Mouse (Mus musculus): Measurements from ENCODE around the gene Scaper.

The Scaper gene

DNA sequence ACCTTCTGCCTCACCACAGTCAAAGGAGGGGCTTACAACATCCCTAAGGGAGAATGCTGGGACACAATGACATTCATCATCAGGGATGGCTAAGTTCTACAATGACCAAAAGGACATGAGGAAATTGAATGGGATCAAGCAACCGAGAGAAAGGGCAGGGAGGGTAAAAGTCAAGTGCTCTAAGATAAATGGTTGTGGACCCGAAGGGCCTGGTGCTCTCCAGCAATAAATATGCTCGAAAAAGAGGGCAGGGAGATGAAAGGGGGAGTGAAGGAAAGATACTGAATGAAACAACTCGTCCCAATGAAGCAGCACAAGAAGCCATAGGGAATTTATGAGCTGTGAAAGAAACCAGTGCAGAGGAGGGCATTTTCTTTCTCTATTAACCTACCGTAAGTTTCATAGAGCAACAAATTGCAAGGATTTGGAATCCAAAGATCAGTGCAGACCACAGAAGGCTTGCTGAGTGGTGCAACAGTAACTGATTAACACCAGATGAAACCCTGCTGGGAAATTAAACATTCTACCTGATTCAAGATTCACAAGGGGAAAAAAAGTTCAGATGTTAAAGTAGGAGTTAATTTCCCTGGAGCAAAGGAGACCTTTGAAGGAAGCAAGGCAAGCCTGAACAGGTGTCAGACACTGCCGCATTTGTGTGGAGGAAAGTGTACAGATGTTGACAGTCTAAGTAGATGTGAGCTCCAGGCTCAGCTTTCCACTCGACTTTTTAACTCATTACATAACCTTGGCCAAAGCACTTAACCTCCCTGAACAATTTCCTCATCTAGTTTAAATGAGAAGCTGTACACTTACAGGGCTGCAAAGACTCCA, 329.0 kb downstream of the Scaper start:
- DNase-seq (ENCODE audit: low spot score in 2 of 2), result no peak

DNA sequence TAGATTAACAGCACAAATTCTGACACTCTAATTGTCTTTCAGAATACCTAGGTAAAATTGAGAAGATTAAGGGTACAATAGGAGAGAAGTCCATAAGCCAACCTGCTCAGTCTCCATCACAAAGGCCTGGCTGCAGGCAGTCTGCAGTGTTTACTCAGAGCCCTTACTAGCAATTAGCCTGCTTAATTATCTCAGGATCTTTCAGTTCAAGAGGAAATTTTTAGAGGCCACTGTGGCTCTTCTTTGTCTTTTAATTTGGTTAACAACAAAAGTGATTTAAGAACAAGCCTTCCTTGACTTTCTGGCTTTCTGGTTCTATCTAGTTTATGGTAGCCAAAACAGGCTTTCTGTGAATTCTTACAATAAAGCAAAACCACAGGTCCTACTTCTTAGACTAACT, 339.3 kb downstream of the Scaper start:
- DNase-seq (ENCODE audit: low spot score in 2 of 2), result no peak

DNA sequence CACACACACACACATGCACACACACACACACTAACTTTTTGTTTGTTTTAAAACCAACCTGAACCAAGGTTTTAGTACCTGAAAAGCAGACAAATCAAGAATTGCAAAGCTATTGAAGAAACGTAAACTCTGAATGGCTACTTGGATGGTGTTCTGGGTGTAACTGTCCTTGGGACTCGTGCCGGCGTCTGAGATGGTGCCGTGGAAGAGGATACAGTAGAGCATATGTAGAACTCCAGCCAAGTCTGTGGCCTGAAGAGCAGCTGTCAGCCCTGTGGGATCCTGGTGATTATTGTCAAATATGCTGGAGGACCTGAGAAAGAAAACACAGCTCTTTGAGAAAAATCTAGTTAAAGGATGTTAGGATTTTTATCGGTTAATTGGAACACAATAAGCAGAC, 351.8 kb downstream of the Scaper start:
- no peak for DNase-seq (ENCODE audit: low spot score in 2 of 2)

DNA sequence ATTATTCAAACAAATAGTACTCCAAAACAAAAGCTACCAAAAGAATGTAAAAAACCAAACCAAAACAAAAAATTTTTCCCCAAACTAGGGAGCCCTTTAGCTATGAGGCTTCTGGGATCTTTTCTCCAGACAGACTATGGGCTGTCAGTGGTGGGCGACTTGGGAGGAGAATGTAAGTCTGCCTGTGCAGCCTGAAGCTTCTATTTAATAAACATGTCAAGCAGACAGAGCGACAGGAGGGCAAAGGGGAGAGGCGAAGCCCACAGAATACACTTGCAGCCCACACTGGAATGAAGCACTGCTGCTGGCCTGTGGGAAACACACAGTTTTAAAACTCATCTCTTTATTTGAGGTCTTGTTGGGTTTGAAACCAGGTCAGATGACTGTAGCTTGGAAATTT, 356.5 kb downstream of the Scaper start:
- no peak for DNase-seq (ENCODE audit: low spot score in 2 of 2)

DNA sequence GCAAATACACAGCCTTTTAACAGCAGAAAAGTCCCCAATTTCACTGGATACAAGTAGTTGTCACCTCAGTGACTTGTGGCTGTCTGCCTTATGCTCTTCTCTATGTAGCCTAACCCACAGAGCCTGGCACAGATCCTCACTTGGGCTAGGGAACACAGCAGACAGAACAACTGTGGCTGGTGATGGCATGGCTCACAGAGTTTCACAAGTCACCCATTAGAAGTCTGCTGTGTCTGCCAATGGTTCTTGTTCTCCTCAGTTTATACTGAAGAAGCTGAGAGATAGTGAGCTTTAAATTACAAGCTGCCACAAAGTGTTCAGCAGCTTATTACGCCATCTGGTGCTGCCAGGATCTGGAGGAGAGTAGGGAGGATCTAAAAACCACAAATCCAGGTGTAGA, 361.3 kb downstream of the Scaper start:
- DNase-seq (ENCODE audit: low spot score in 2 of 2), result no peak

DNA sequence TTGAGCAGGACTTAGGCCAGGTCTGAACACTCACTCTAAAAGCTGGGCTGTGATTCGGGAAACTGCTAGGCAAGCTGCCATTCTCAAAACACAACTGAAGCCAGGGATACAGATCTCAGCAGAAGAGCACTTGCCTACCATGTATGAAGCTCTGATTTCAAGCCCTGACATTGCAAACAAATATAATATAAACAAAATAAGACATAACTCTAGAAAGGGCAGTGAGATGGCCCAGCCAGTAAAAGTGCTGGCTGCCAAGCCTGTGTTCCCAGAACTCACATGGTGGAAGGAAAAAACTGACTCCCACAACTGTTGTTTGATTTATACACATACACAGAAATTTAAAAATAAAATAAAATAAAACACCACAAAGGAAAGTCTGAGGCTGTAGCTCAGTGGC, 366.8 kb downstream of the Scaper start:
- no peak for DNase-seq (ENCODE audit: low spot score in 2 of 2)

DNA sequence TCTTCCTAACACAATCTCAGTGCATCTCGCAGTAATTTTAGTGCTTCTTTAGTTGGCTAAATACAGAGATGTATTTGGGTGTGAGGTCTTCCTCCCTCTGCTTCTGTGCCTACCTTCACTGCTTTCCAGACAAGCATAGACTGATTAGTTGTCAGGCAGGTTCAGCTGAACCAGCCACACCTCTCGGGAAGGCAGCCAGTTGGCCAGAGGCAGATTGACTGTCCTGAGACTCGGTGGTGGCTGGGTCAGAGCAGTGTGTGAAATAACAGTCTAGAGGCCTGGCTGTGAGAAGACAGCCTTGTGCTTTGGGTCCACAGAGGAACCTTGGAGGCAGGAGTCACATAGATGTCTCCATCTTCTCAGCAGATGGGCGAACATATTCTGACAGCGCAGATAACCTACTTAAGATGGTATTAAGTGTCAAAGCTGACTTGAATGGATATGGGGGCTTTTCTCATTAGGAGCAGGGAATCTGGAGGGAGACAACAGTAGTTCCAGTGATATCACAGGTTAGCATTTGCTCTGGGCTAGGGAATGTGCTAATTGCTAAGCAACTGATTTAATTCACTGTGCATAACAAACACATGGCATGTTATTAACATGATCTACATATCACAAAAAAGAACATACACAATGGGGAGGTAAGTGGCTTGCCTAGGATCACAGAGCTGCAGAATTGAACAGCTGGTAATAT, 369.3 kb downstream of the Scaper start:
- no peak for DNase-seq (ENCODE audit: low spot score in 2 of 2)

DNA sequence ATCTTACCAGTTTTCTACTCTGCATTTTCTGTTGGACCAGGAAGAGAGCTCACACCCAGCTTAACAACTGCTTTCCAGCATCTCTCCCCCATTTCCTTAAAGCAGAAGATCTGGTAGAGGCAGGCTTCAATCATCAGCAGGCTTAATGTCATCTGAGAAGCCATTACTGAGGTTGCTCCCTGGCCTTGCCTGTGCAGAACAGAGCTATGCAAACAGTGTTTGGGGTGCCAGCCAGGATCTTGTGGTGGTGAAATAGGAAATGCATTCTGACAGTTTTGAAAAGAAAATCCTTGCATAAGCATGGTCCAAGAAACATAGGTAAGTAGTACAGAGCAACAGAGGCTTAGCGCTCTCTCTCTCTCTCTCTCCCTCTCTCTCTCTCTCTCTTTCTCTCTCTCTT, 377.0 kb downstream of the Scaper start:
- no peak for DNase-seq (ENCODE audit: low spot score in 2 of 2)

DNA sequence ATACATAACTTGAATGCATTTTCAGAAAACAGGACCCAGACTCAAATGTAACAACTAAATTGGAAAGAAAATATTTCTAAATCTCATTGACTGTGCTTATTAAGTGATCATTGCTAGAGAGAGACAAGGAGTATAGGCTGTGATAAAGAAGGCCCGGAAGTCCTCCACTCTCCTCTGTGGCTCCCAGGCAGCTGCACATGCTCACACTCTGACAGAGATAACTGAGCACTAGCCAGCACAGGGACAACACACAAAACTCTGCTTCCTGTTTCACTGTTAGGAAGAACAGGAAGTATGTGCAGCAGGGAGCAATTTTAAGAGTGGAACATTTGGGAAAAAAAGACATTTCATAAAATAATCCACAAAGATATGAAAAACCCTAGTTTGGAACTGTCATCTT, 382.9 kb downstream of the Scaper start:
- DNase-seq (ENCODE audit: low spot score in 2 of 2), result no peak

DNA sequence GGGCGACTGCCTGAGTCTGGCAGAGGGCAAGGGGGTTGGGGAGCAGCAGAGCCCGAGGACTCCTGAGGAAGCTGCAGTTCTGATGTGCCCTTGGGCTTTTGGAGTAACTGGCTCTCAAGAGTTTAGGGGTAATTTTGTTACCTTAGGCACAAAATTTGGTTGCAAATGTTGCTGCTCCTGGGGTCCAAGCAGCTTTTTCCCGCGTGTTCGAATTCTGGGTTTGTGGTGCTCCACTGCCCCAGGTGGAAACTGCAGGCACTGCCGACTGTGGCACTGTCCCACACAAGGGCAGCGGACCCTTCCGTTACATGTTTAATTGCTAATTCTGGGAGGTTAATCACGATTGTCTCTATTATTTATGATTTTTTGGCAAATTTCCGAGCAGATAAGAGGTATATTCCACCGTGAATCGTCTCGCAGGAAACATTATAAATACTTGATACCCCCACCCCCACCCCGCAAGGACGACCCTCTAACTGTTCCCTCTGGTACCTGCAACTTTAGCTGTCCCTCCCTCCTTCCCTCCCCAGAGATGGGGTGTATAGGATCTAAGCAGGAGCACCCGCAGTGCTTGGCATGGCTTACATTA, 388.5 kb downstream of the Scaper start:
- no peak for DNase-seq (ENCODE audit: low spot score in 2 of 2)

DNA sequence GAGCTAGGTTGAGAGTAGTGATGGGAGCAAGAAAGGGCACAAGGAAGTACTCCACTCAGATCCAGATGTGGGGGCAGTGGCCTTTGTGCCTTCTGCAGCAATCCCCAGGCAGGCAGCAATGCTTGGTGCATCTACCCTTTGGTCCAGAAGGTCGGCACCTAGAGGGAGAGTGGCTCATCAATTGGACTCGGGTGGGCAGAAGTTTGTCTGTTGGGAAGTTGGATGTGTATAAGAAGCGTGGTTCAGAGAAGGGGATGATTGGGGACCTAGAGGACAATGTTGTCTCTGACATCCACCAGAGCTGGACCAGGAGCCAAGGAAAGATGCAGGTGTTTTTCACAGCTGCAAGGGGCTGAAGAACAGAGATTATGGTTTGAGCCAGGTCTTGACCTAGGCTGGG, 389.0 kb downstream of the Scaper start:
- DNase-seq (ENCODE audit: low spot score in 2 of 2), result no peak

DNA sequence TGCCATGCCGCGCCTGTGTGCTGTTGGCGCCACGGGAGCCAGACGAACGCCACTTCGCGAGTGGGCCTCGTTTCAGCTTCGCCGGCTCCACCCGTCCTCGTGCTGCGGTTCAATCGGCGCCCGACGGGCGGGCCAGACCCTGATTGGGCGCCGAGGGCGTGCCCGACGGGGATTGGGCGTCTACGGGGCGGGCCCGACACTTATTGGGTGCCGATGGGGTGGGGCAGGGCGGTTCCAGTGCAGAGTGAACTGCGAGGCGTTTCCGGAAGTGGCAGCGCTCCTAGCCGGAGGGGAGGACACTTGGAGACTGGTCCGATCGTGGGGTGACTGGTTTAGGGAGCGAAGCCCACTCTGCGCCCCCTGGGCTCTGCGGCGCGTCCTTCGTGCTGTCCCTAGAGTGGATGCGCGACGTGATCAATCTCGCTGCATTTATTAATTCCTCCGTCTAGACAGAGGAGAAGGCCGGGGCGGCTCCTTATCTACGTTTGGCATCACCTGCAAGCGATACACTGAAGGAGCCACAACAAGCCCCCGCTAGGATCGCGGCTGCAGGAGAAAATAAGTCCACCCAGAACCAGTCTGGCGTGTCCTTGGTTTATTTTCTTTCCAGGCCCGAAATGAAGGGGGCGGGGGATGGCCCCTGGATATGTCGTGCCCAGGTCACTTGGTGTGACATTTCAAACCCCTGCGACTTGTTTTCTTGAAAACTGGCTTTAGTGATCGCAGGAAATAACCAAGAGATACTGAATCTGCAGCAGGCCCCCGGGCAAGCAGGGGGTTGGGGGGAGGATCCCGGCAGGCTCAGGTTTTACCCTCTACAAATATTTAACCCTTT, 391.5 kb downstream of the Scaper start:
- DNase-seq (ENCODE audit: low spot score in 2 of 2), result no peak

DNA sequence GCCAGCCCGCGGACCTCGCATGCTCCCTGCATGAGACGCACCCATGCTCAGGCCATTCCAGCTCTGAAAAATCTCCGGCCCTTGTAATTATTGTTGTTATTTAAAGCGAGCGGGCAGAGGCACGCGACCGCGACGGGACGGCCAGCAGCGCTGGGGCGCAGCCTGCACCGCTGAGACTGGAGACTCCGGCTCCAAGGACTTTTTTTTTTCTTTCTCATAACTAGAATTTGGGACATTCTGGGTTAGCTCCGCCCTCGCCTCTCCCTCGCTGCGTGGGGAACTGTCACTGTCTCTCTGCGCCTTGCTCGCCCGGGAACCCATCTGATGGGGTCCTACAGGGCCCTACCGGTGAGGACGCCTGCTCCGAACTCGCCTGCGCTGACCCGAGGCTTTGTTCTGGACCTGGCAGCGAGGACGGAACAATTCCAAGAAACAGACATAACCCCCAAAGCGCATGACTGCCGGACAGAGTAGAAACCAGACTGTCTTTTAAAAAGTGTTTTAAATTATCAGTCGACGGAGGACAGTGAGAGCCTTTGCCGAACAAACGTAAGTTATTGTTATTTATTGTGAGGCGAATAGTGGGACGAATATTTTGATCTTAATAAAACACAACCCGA, 392.3 kb downstream of the Scaper start:
- DNase-seq (ENCODE audit: low spot score in 2 of 2), result no peak

DNA sequence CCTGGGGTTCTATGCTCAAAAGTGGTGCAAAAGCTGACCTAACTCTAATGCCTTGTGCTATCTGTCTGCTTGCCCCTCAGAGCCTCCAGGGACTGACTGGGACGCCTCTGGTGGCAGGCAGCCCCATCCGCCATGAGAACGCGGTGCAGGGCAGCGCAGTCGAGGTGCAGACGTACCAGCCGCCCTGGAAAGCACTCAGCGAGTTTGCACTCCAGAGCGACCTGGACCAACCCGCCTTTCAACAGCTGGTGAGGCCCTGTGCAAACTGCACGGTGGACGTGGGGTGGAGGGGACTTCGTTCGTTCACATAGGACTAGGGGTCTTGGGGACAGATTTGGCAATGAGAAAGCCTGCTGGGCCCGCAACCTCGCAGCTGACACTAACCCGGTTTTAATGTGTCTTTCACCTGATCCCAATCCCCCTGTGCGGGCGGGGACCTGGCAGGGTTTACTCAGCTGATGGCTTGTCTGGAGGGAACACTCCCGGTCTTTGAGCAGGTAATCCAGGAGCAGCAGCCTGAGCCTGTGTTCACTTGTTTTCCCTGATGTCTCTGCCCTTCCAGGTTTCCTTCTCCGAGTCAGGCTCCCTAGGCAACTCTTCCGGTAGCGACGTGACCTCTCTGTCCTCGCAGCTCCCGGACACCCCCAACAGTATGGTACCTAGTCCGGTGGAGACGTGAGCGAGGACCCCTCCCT, 392.9 kb downstream of the Scaper start:
- no peak for DNase-seq (ENCODE audit: low spot score in 2 of 2)

DNA sequence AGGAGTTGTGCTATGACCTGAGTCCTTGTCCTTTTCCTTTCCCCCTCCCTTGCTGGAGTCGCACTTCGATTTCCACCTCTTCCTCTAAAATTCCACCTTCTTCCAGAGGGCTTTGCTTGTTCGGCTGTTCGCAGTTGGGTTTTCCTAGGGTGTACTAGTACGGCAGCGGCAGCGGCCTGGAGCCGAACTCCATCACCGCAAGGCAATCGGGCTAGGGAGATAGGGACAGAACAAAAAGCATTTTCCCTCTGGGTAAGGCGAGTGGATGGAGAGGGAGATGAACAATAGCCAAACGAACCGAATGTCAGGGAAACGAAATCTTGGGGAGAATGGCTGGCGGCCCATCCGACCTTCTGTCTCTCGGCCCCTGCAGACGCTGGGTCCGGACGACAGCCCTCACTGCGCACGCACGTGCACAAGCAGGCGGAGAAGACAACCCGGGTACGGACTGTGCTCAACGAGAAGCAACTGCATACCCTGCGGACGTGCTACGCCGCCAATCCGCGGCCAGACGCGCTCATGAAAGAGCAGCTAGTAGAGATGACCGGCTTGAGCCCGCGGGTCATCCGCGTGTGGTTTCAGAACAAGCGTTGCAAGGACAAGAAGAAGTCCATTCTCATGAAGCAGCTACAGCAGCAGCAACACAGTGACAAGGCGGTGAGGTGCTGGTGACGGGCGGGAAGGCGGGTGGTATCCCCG, 394.1 kb downstream of the Scaper start:
- DNase-seq (ENCODE audit: low spot score in 2 of 2), result no peak

DNA sequence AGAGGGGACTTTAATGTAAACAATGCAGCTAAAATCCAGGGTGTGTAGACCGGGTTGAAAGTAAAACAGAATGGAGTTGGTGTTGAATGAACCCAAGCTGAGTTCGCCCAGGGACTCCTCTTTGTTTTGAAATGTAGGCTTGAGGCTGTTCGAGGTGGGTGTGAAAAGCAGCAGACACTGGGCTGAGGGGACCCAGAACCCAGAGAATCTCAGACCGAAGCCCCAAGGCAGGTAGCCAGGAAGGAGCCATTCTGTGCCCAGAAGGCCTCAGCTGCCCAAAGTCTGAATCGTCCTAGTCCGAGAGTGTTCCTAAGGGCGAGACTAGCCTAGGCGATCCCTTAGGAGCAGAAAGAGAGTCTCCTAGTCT, 394.6 kb downstream of the Scaper start:
- DNase-seq (ENCODE audit: low spot score in 2 of 2), result no peak

DNA sequence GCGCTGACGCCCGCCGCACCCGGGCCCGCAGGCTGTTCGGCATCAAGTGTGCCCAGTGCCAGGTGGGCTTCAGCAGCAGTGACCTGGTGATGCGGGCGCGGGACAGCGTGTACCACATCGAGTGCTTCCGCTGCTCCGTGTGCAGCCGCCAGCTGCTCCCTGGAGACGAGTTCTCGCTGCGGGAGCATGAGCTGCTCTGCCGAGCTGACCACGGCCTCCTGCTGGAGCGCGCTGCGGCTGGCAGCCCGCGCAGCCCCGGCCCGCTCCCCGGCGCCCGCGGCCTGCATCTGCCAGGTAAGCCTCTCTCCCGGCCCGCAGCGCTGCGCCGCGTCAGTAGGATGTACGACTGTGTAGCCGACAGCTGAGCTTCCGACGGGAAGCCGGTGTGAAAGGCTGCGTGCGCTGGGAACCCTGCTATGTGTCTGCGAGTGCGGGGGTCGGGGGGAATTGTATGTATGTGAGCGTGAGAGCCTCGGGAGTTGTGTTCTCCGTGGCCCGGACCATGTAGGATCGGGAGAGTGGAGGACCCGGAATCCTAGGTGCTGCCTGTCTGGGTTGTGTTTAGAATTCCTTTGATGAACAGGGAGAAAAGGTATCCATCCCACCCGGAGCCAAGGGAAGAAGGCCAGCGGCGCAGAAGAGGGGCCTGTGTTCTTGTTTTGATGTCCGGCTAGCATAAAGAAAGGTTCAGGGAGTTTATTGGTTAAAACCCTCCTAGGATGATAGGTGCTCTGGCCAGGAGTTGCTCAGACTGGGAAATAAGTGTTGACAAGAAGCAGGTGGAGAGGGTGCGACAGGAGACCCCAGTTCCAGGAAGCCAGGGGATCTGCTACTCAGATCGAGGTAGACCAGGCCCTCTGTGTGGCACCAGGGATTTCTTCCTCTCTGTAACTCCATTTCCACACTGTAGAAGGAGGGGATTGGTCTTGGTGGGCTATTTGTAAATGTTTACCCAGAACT, 395.3 kb downstream of the Scaper start:
- no peak for DNase-seq (ENCODE audit: low spot score in 2 of 2)

DNA sequence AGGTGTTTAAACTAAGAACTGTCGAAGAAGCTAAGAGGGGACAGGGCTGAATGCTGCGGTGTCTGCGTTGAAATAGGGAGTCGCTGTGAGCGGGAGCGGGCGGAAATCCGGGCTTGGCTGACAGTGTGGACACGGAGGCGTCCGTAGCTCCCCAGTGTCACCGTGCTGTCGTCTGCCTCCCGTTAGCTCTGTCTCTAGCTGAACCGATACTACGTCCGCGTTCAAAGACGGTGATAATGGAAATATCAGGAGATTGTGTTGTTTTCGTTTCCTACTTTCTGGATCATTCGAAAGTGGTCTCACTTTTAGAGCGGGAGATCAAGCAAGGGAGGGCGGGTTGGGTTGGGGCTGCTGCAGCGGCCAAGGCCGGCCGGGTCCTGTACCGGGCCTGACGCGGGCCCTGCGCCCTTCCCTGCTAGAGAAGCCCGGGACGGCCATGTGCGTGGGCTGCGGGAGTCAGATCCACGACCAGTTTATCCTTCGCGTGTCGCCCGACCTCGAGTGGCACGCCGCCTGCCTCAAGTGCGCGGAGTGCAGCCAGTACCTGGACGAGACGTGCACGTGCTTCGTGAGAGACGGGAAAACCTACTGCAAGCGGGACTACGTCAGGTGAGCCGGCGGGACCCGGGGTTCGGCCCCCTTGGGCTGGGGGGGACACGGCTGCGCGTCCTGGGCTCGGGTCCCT, 396.1 kb downstream of the Scaper start:
- no peak for DNase-seq (ENCODE audit: low spot score in 2 of 2)

DNA sequence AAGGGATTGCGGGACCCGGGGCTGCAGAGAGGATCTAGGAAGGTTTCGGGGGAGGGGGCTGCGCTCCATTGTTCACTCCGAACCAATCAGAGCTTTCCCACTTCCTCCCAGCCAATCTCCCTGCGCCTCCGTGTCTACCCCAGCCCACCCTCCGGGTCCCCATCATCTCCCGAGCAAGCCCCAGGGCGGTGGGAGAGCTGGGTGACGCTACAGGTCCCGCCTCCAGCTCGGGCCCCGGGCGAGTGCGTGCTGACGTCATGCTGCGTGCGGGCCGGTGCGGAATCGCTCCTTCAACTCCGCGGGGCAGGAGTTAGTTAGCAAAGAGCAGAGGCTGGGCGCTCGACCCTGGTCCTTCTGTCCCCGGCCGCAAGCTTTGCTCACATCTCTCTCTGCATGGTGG, 397.0 kb downstream of the Scaper start:
- DNase-seq (ENCODE audit: low spot score in 2 of 2), result no peak
